Mouse (Mus musculus): ENCODE measurements around the gene Vmn2r66.

Gene Vmn2r66

GRCm38 (mm10) chr7:85012168-85012567 is at the start of gene Vmn2r66:
Gene Vmn2r66, minus strand, starts transcription at chr7:85012268.
- DNase-seq (ENCODE audit: inconsistent ontology term), result no peak

DNA sequence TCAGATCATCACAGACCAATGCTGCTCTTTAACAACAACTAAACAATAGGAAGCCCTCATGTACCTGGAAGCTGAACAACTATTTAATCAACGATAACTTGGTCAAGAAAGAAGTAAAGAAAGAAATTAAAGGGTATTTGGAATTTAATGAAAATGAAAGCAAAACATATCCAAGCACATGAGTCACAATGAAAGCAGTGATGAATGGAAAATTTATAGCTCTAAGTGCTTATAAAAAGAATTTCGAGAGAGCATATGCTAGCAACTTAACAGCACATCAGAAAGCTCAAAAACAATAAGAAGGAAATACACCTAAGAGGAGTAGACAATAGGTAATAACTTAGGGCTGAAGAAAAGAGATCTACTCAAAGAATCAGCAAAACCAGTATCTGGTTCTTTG is 15.4 kb downstream of the Vmn2r66 start:
- no peak for DNase-seq (ENCODE audit: inconsistent ontology term)

DNA sequence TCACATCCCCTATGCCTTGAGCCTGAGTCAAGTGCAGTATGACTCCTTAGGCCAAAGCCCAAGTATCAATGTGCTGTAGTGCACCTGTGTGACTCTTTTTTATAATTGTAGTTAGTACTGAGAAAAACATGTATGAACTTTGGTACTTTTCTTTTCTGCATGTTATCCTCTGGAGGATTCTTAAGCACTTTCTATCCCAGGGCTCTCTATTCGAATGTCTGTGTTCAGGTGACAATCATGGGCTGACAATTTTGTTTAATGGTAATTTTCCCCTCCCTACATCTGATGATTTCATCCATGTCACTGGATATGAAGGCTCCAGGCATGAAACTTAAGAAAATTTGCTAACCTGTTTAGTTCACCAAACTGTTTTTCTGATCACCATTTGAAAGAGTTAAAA is 48.1 kb downstream of the Vmn2r66 start, which contains the start of gene Vmn2r65:
TSS of gene Vmn2r65 (minus strand) at position 101 of the 400 bp plus-strand sequence.
- DNase-seq (ENCODE audit: inconsistent ontology term), result no peak

Measured in Muller cell, postnatal 12 days (primary cell).